ENCODE assay signal across 8 mouse cellular contexts in genomic region chr17:45580958-45581477, GRCm38 (mm10). TPM values are rescaled to one million over a fixed set of nuclear protein-coding genes. Genes with fewer than 3 reads are reported as not detected.
DNase-seq lines count a peak whose midpoint lies in the region; ATAC-seq and TF ChIP-seq lines count a peak whose summit lies in the region.

No protein-coding gene starts in this region.

- no peaks in the 10 kb centered on the region for H3K9me3 ChIP-seq in forebrain, embryonic 15.5 days
- no peaks in the 10 kb centered on the region for H3K9me3 ChIP-seq in forebrain, embryonic 10.5 days
- H3K9me3 ChIP-seq in ES-Bruce4 (replicated peaks; ENCODE audit: control insufficient read depth, insufficient read depth, low read length, poor library complexity, severe bottlenecking): no peaks in the 10 kb centered on the region
- no peaks in the 10 kb centered on the region for H3K9me3 ChIP-seq in heart, embryonic 13.5 days
- H3K9me3 ChIP-seq in limb, embryonic 14.5 days (ENCODE audit: control insufficient read depth, low read length): no peaks in the 10 kb centered on the region

- 51% methylated on average over 12 of the region's 12 CpGs for WGBS in forebrain, embryonic 15.5 days
- WGBS in forebrain, embryonic 10.5 days: 51% methylated on average over 12 of the region's 12 CpGs
- 32% methylated on average over 12 of the region's 12 CpGs for WGBS in heart, embryonic 13.5 days
- 45% methylated on average over 12 of the region's 12 CpGs for WGBS in limb, embryonic 14.5 days

- no peak overlapping the region for H3K9ac ChIP-seq in forebrain, embryonic 15.5 days (replicated peaks)
- H3K9ac ChIP-seq in ES-Bruce4 (ENCODE audit: low read depth, poor library complexity, severe bottlenecking): no peak overlapping the region
- H3K9ac ChIP-seq in heart, embryonic 13.5 days: peak overlapping the region; percentile 33; the same call in 1 of the 2 replicates
- no peak overlapping the region for H3K9ac ChIP-seq in limb, embryonic 14.5 days (ENCODE audit: low read depth, low read length, severe bottlenecking)

- H3K36me3 ChIP-seq in forebrain, embryonic 15.5 days: no peaks in the 10 kb centered on the region
- H3K36me3 ChIP-seq in forebrain, embryonic 10.5 days (replicated peaks): peaks cover 2% of the 10 kb centered on the region
- H3K36me3 ChIP-seq in ES-Bruce4 (ENCODE audit: control insufficient read depth, insufficient read depth, low read length, poor library complexity, severe bottlenecking): no peaks in the 10 kb centered on the region
- peaks cover under 1% of the 10 kb centered on the region; the same call in 1 of the 2 replicates for H3K36me3 ChIP-seq in heart, embryonic 13.5 days
- no peaks in the 10 kb centered on the region for H3K36me3 ChIP-seq in limb, embryonic 14.5 days (ENCODE audit: control insufficient read depth, insufficient read depth, low read length)

- 0 out of 2 replicates have a peak, but pooled peaks have one; percentile 13 for ATAC-seq in forebrain, embryonic 15.5 days (replicated peaks)
- no peak for ATAC-seq in heart, embryonic 13.5 days (ENCODE audit: extremely low read depth, insufficient number of reproducible peaks, low FRiP score, low TSS enrichment)
- ATAC-seq in limb, embryonic 14.5 days (ENCODE audit: low FRiP score, low read depth): no peak; the same call in 1 of the 2 replicates
- no peak for ATAC-seq in cerebellum, adult (ENCODE audit: insufficient number of reproducible peaks, low FRiP score, low TSS enrichment)
- no peak for ATAC-seq in frontal cortex, adult (ENCODE audit: low TSS enrichment)

- DNase-seq in forebrain, embryonic 10.5 days (ENCODE audit: extremely low spot score, low spot score): no peak
- peak; percentile 52 for DNase-seq in limb, embryonic 14.5 days (ENCODE audit: low spot score)
- DNase-seq in ovary, postnatal 14 days (ENCODE audit: low spot score): no peak

- H3K4me3 ChIP-seq in forebrain, embryonic 15.5 days: no peak overlapping the region
- H3K4me3 ChIP-seq in forebrain, embryonic 10.5 days: no peak overlapping the region
- no peak overlapping the region for H3K4me3 ChIP-seq in ES-Bruce4 (ENCODE audit: low read depth, low read length)
- no peak overlapping the region for H3K4me3 ChIP-seq in heart, embryonic 13.5 days
- H3K4me3 ChIP-seq in limb, embryonic 14.5 days (replicated peaks; ENCODE audit: low read length): no peak overlapping the region

- H3K27me3 ChIP-seq in forebrain, embryonic 15.5 days: no peaks in the 10 kb centered on the region
- H3K27me3 ChIP-seq in forebrain, embryonic 10.5 days (ENCODE audit: poor library complexity, severe bottlenecking): no peaks in the 10 kb centered on the region
- H3K27me3 ChIP-seq in ES-Bruce4 (ENCODE audit: control insufficient read depth, insufficient read depth, low read length, poor library complexity, severe bottlenecking): no peaks in the 10 kb centered on the region
- H3K27me3 ChIP-seq in heart, embryonic 13.5 days (replicated peaks): no peaks in the 10 kb centered on the region
- no peaks in the 10 kb centered on the region for H3K27me3 ChIP-seq in limb, embryonic 14.5 days (ENCODE audit: control insufficient read depth, insufficient read depth, low read length)

- no peak for TF ChIP-seq EP300 in ES-Bruce4 (IDR thresholded peaks at IDR 0.05; ENCODE audit: insufficient read depth, low read depth, low read length)

- no peak for TF ChIP-seq CTCF in ES-Bruce4 (IDR thresholded peaks at IDR 0.05; ENCODE audit: low read depth, low read length)

- no peak overlapping the region; the same call in 1 of the 2 replicates for H3K27ac ChIP-seq in forebrain, embryonic 15.5 days (replicated peaks)
- no peak overlapping the region for H3K27ac ChIP-seq in forebrain, embryonic 10.5 days
- peak overlapping the region; percentile 53 for H3K27ac ChIP-seq in ES-Bruce4 (ENCODE audit: insufficient read depth, low read length)
- H3K27ac ChIP-seq in heart, embryonic 13.5 days (replicated peaks): peak overlapping the region; percentile 59
- H3K27ac ChIP-seq in limb, embryonic 14.5 days (replicated peaks; ENCODE audit: low read depth, low read length): no peak overlapping the region; the same call in 1 of the 2 replicates

- H3K4me1 ChIP-seq in forebrain, embryonic 15.5 days: peaks cover 12% of the 10 kb centered on the region
- H3K4me1 ChIP-seq in forebrain, embryonic 10.5 days: peaks cover 32% of the 10 kb centered on the region
- peaks cover 4% of the 10 kb centered on the region for H3K4me1 ChIP-seq in ES-Bruce4 (ENCODE audit: control insufficient read depth, insufficient read depth, low read length)
- H3K4me1 ChIP-seq in heart, embryonic 13.5 days: peaks cover 56% of the 10 kb centered on the region
- peaks cover 20% of the 10 kb centered on the region for H3K4me1 ChIP-seq in limb, embryonic 14.5 days (ENCODE audit: control insufficient read depth, insufficient read depth, low read length)

- no peak overlapping the region for H3K4me2 ChIP-seq in forebrain, embryonic 15.5 days (replicated peaks)
- H3K4me2 ChIP-seq in heart, embryonic 13.5 days: 0 out of 2 replicates have a peak overlapping the region, but pooled peaks have one; percentile 4
- no peak overlapping the region for H3K4me2 ChIP-seq in limb, embryonic 14.5 days (replicated peaks; ENCODE audit: low read depth, low read length, severe bottlenecking)

- TF ChIP-seq POLR2A in ES-Bruce4 (IDR thresholded peaks at IDR 0.05; ENCODE audit: insufficient read depth, low read length): no peak
- no peak for TF ChIP-seq POLR2A in limb, embryonic 14.5 days (IDR thresholded peaks at IDR 0.05; ENCODE audit: borderline replicate concordance, extremely low read depth, insufficient read depth, insufficient read length)

RNA-seq across cellular contexts. Expression of gene Hsp90ab1, which starts 7.9 kb away (rescaled TPM):
- polyA plus RNA-seq in forebrain, embryonic 15.5 days (2015; fragmentation: Nextera tagmentation; extraction: Ambion mirVana): 1,627 and 1,637 TPM in 2 replicates
- polyA plus RNA-seq in forebrain, embryonic 10.5 days (2016; fragmentation: Nextera tagmentation; extraction: Ambion mirVana): 2,210 and 2,220 TPM in 2 replicates
- 3,626 and 3,708 TPM in 2 replicates for polyA plus RNA-seq in ES-Bruce4 (2011; ENCODE audit: insufficient read depth, insufficient read length, low read depth, missing spikeins)
- polyA plus RNA-seq in heart, embryonic 13.5 days (2015; fragmentation: Nextera tagmentation; extraction: Ambion mirVana): 1,372 and 1,500 TPM in 2 replicates
- polyA plus RNA-seq in limb, embryonic 14.5 days (2012; rRNA removed): 788 and 951 TPM in 2 replicates
- 1,382 and 1,446 TPM in 2 replicates for polyA plus RNA-seq in limb, embryonic 14.5 days (2014; fragmentation: Nextera tagmentation; extraction: Ambion mirVana)

RNA-seq across cellular contexts. Expression of gene Slc35b2, which starts 17.3 kb away (rescaled TPM):
- polyA plus RNA-seq in forebrain, embryonic 15.5 days (2015; fragmentation: Nextera tagmentation; extraction: Ambion mirVana): 97.9 and 99.8 TPM in 2 replicates
- 114 and 117 TPM in 2 replicates for polyA plus RNA-seq in forebrain, embryonic 10.5 days (2016; fragmentation: Nextera tagmentation; extraction: Ambion mirVana)
- polyA plus RNA-seq in ES-Bruce4 (2011; ENCODE audit: insufficient read depth, insufficient read length, low read depth, missing spikeins): 28.2 and 31.7 TPM in 2 replicates
- 91.8 and 94.9 TPM in 2 replicates for polyA plus RNA-seq in heart, embryonic 13.5 days (2015; fragmentation: Nextera tagmentation; extraction: Ambion mirVana)
- polyA plus RNA-seq in limb, embryonic 14.5 days (2012; rRNA removed): 96.9 and 168 TPM in 2 replicates
- 128 and 138 TPM in 2 replicates for polyA plus RNA-seq in limb, embryonic 14.5 days (2014; fragmentation: Nextera tagmentation; extraction: Ambion mirVana)

RNA-seq across cellular contexts. Expression of gene Slc29a1, which starts 18.4 kb away (rescaled TPM):
- 62.5 and 63.7 TPM in 2 replicates for polyA plus RNA-seq in forebrain, embryonic 15.5 days (2015; fragmentation: Nextera tagmentation; extraction: Ambion mirVana)
- polyA plus RNA-seq in forebrain, embryonic 10.5 days (2016; fragmentation: Nextera tagmentation; extraction: Ambion mirVana): 70.3 and 76.3 TPM in 2 replicates
- polyA plus RNA-seq in ES-Bruce4 (2011; ENCODE audit: insufficient read depth, insufficient read length, low read depth, missing spikeins): 132 and 134 TPM in 2 replicates
- 68.8 and 83.6 TPM in 2 replicates for polyA plus RNA-seq in heart, embryonic 13.5 days (2015; fragmentation: Nextera tagmentation; extraction: Ambion mirVana)
- 122 and 157 TPM in 2 replicates for polyA plus RNA-seq in limb, embryonic 14.5 days (2012; rRNA removed)
- polyA plus RNA-seq in limb, embryonic 14.5 days (2014; fragmentation: Nextera tagmentation; extraction: Ambion mirVana): 94.5 and 103 TPM in 2 replicates

RNA-seq across cellular contexts. Expression of gene Mymx, which starts 20.9 kb away (rescaled TPM):
- not detected in 2 replicates for polyA plus RNA-seq in forebrain, embryonic 15.5 days (2015; fragmentation: Nextera tagmentation; extraction: Ambion mirVana)
- polyA plus RNA-seq in forebrain, embryonic 10.5 days (2016; fragmentation: Nextera tagmentation; extraction: Ambion mirVana): 0.27 and 0.30 TPM in 2 replicates
- polyA plus RNA-seq in ES-Bruce4 (2011; ENCODE audit: insufficient read depth, insufficient read length, low read depth, missing spikeins): 19.2 and 22.6 TPM in 2 replicates
- 0.37 and 0.45 TPM in 2 replicates for polyA plus RNA-seq in heart, embryonic 13.5 days (2015; fragmentation: Nextera tagmentation; extraction: Ambion mirVana)
- polyA plus RNA-seq in limb, embryonic 14.5 days (2012; rRNA removed): 53.5 and 60.7 TPM in 2 replicates
- polyA plus RNA-seq in limb, embryonic 14.5 days (2014; fragmentation: Nextera tagmentation; extraction: Ambion mirVana): 27.2 and 37.8 TPM in 2 replicates

RNA-seq across cellular contexts. Expression of gene Nfkbie, which starts 25.5 kb away (rescaled TPM):
- polyA plus RNA-seq in forebrain, embryonic 15.5 days (2015; fragmentation: Nextera tagmentation; extraction: Ambion mirVana): 4.2 and 4.6 TPM in 2 replicates
- 6.6 and 6.9 TPM in 2 replicates for polyA plus RNA-seq in forebrain, embryonic 10.5 days (2016; fragmentation: Nextera tagmentation; extraction: Ambion mirVana)
- polyA plus RNA-seq in ES-Bruce4 (2011; ENCODE audit: insufficient read depth, insufficient read length, low read depth, missing spikeins): 2.7 and 3.0 TPM in 2 replicates
- 2.7 TPM in 2 replicates for polyA plus RNA-seq in heart, embryonic 13.5 days (2015; fragmentation: Nextera tagmentation; extraction: Ambion mirVana)
- 3.6 and 4.3 TPM in 2 replicates for polyA plus RNA-seq in limb, embryonic 14.5 days (2012; rRNA removed)
- polyA plus RNA-seq in limb, embryonic 14.5 days (2014; fragmentation: Nextera tagmentation; extraction: Ambion mirVana): 4.0 and 6.6 TPM in 2 replicates

Comparison
In these comparisons a context has a peak if more than half of its experiments do, and no peak if none do; other contexts are left out.
1. H3K27ac ChIP-seq: peak in ES-Bruce4 (single experiment) and heart, embryonic 13.5 days (single experiment); none in forebrain, embryonic 15.5 days (single experiment), forebrain, embryonic 10.5 days (single experiment) and limb, embryonic 14.5 days (single experiment).